In the genomic region with DNA sequence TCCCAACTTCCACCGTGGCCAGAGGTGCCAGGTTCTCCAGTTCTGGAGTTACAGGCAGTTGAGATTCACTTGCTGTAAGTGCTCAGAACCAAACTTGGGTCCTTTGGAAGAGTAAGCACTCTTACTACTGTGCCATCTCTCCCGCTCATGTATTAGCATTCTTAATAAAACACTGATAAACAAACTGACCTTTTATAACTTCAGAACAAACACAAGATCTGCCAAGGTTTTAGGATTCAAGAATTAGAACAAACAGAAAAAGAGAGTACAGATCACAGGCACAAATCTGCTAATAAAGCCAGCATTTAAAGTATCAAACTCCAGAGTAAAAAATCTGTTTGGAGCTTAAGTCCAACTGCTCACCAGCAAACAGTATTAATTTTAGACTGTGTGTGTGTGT, we compare ENCODE assay signal across 13 mouse cellular contexts.
"Had no signal": no experiment of that assay in that cellular context is flagged by ENCODE, and none has a peak within 500 bp of the region (broad histone marks: within the 10 kb centered on the region; RNA-seq: fewer than 3 reads in every experiment).

No protein-coding gene starts in this region.

- H3K9ac ChIP-seq: liver, embryonic 14.5 days; midbrain, embryonic 15.5 days; neural tube, embryonic 13.5 days had no signal

- H3K9me3 ChIP-seq: limb, embryonic 10.5 days; megakaryocyte, embryonic 14.5 days; midbrain, embryonic 15.5 days; neural tube, embryonic 13.5 days had no signal

- H3K4me1 ChIP-seq: limb, embryonic 10.5 days had no signal

- H3K4me2 ChIP-seq: midbrain, embryonic 11.5 days; midbrain, embryonic 15.5 days; neural tube, embryonic 13.5 days had no signal

- H3K27me3 ChIP-seq: megakaryocyte, embryonic 14.5 days; midbrain, embryonic 15.5 days; neural tube, embryonic 13.5 days had no signal

- DNase-seq: kidney, postnatal 4 days; lung, adult 2 months; lung, postnatal 14 days; right cerebral cortex, postnatal 4 days; spleen, adult 18-20 months; thymus, adult 18-20 months; thymus, postnatal 14 days had no signal

- H3K4me3 ChIP-seq: limb, embryonic 10.5 days; midbrain, embryonic 15.5 days; neural tube, embryonic 13.5 days had no signal

- H3K36me3 ChIP-seq: limb, embryonic 10.5 days; midbrain, embryonic 15.5 days; neural tube, embryonic 13.5 days had no signal

- H3K27ac ChIP-seq: limb, embryonic 10.5 days; liver, embryonic 14.5 days had no signal

- ATAC-seq: midbrain, embryonic 15.5 days had no signal
